Mouse (Mus musculus): ENCODE results near the gene Gm7792. TPM values are rescaled to one million over a fixed set of nuclear protein-coding genes. Genes with fewer than 3 reads are reported as not detected.
"Not testable (repeated sequence)": the region's sequence is repeated elsewhere in the genome, so short reads cannot be mapped to it uniquely, and the experiment has no call there.

Gm7792 gene
- total RNA-seq (2021), result not detected

DNA sequence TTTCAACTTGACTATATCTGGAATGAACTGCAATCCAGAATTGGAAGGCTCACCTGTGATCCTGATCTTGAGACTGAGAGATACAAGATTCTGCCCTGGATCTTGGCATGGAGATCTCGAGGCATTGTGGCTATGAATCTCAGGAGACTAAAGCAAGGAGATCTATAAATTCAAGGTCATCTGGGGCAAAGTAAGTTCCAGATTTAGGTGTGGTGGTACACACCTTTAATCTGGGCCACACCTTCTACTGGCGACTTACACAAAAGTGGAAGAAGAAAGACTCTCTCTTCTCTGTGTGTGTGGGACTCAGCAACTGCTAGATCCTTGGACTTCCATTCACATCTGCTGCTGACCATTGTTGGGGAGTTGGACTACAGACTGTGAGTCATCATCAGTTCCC is at the start of gene Gm7792:
Gm7792 (plus strand) TSS at position 301 of the 400 bp plus-strand sequence.
- DNase-seq (ENCODE audit: low spot score in 2 of 2); intact Hi-C loops (cut with DNase I): not testable (repeated sequence)

Other genes with a start within 250 kb of the Gm7792 start
- not detected for gene C87414, start 172.2 kb upstream of the Gm7792 start, total RNA-seq (2021)
- not detected for gene Gm16429, start 85.3 kb downstream of the Gm7792 start, total RNA-seq (2021)
- gene BC061212, start 226.8 kb downstream of the Gm7792 start, total RNA-seq (2021), result not detected
- gene Gm6351, start 232.6 kb downstream of the Gm7792 start, total RNA-seq (2021), result not detected

All from left cerebral cortex, postnatal 25 days (tissue).